Mouse (Mus musculus) hematopoietic multipotent progenitor cell, adult 10-12 weeks (in vitro differentiated cells): ENCODE data around the gene Cep78. TPM values are rescaled to one million over a fixed set of nuclear protein-coding genes. Genes with fewer than 3 reads are reported as not detected.

Source experiments
- polyA plus RNA-seq: library from polyadenylated mRNA; stranded (reverse); fragments of >175 nt; gene quantifications from 2 replicates; pipeline ENCODE4 v1.2.3, GENCODE M21; 2012; ENCODE audit warnings: low replicate concordance

Cep78 gene
- polyA plus RNA-seq = 3.0 and 3.3 TPM in 2 replicates

GRCm38 (mm10) chr19:15984449-15985171 is at the start of gene Cep78:
Cep78 (minus strand) TSS chr19:15984989.

GRCm38 (mm10) chr19:15947237-15947636 is 37.6 kb downstream of the Cep78 start, which contains the start of gene Psat1:
Psat1 (minus strand) TSS chr19:15947337.

Other genes starting within 250 kb of the Cep78 start
- 3.2 and 5.2 TPM in 2 replicates for gene Psat1, start 37.7 kb downstream of the Cep78 start, polyA plus RNA-seq
- 6.1 and 13.9 TPM in 2 replicates for gene Gnaq, start 147.8 kb upstream of the Cep78 start, polyA plus RNA-seq